Mouse (Mus musculus) stomach, embryonic 15.5 days (tissue): Measurements from ENCODE around the gene Gm5150. TPM values are rescaled to one million over a fixed set of nuclear protein-coding genes. Genes with fewer than 3 reads are reported as not detected.
A peak's percentile ranks its signal among the peaks of the same experiment; 100 is the strongest.
"Not testable (repeated sequence)": the region's sequence is repeated elsewhere in the genome, so short reads cannot be mapped to it uniquely, and the experiment has no call there.

ENCODE experiments used
- ATAC-seq: fragments of 200-750 bp; cut with Nextera tagmentation; 2 replicates; pipeline ENCODE4 v1.8.0; 2017; ENCODE audit warnings: low read depth, moderate number of reproducible peaks, moderate TSS enrichment; ENCODE audit not compliant: insufficient read depth, low FRiP score
- H3K27ac ChIP-seq: fragments of 300-500 bp; sonication (generic); 2 replicates; pipeline ENCODE4 v1.5.1; 2015; ENCODE audit warnings: mild to moderate bottlenecking, inconsistent platforms
- H3K27me3 ChIP-seq: fragments of 300-500 bp; sonication (generic); replicated peaks from 2 replicates; pipeline ENCODE4 v1.6.1; 2015; ENCODE audit warnings: inconsistent platforms
- H3K36me3 ChIP-seq: fragments of 300-500 bp; sonication (generic); 2 replicates; pipeline ENCODE4 v1.6.1; 2015; ENCODE audit warnings: inconsistent platforms
- H3K4me1 ChIP-seq: fragments of 300-500 bp; sonication (generic); 2 replicates; pipeline ENCODE4 v1.6.1; 2015; ENCODE audit warnings: inconsistent platforms
- H3K4me2 ChIP-seq: fragments of 300-500 bp; sonication (generic); 2 replicates; pipeline ENCODE4 v1.6.1; 2015; ENCODE audit warnings: mild to moderate bottlenecking, inconsistent platforms
- H3K4me3 ChIP-seq: fragments of 300-500 bp; sonication (generic); replicated peaks from 2 replicates; pipeline ENCODE4 v1.5.1; 2015; ENCODE audit warnings: inconsistent platforms
- H3K9ac ChIP-seq: fragments of 300-500 bp; sonication (generic); 2 replicates; pipeline ENCODE4 v1.6.1; 2015; ENCODE audit warnings: inconsistent platforms
- H3K9me3 ChIP-seq: fragments of 300-500 bp; sonication (generic); 2 replicates; pipeline ENCODE4 v1.6.1; 2016; ENCODE audit warnings: inconsistent platforms
- WGBS: fragments of 180-500 bp; shearing (Covaris S2); methylation state at CpG from one replicate; pipeline ENCODE4 v1.1.7; 2015; 5-methylcytosine and 5-hydroxymethylcytosine counted together
- polyA plus RNA-seq: library from polyadenylated mRNA; unstranded; fragments of >200 nt; fragmentation: Nextera tagmentation; extraction: Ambion mirVana; gene quantifications from 2 replicates; pipeline ENCODE4 v1.2.1, GENCODE M21; 2015

Gm5150 gene
- 0.24 and 0.36 TPM in 2 replicates for polyA plus RNA-seq

GRCm38 (mm10) chr3:16006215-16006614, at the start of gene Gm5150:
Gene Gm5150 (minus strand): TSS chr3:16006437.
- H3K9ac ChIP-seq = no peak within 1 kb of the TSS
- H3K36me3 ChIP-seq = no peaks in the 10 kb centered on the region
- no peaks in the 10 kb centered on the region for H3K9me3 ChIP-seq
- H3K4me3 ChIP-seq = no peak within 1 kb of the TSS
- no peaks in the 10 kb centered on the region for H3K4me1 ChIP-seq
- H3K4me2 ChIP-seq = no peak within 1 kb of the TSS
- ATAC-seq = no peak
- 83% methylated on average over 2 of the region's 2 CpGs for WGBS
- H3K27me3 ChIP-seq = no peaks in the 10 kb centered on the region
- H3K27ac ChIP-seq = no peak within 1 kb of the TSS

GRCm38 (mm10) chr3:16051736-16052135, 45.5 kb upstream of the Gm5150 start:
- 77% methylated on average over 20 of the region's 20 CpGs for WGBS
- not testable (repeated sequence) for H3K9me3 ChIP-seq, H3K27me3 ChIP-seq, H3K27ac ChIP-seq, ATAC-seq, H3K4me3 ChIP-seq, H3K4me1 ChIP-seq, H3K36me3 ChIP-seq, H3K9ac ChIP-seq, H3K4me2 ChIP-seq

GRCm38 (mm10) chr3:16047288-16047687, 41.1 kb upstream of the Gm5150 start:
- H3K27ac ChIP-seq = no peak overlapping the region
- no peaks in the 10 kb centered on the region for H3K36me3 ChIP-seq
- no peaks in the 10 kb centered on the region for H3K9me3 ChIP-seq
- no peak overlapping the region for H3K9ac ChIP-seq
- H3K4me3 ChIP-seq = no peak overlapping the region
- no peaks in the 10 kb centered on the region for H3K4me1 ChIP-seq
- H3K4me2 ChIP-seq = no peak overlapping the region
- no peak for ATAC-seq
- H3K27me3 ChIP-seq = no peaks in the 10 kb centered on the region
- WGBS = 54% methylated on average over 4 of the region's 4 CpGs

GRCm38 (mm10) chr3:16043315-16043714, 37.1 kb upstream of the Gm5150 start:
- no peak for ATAC-seq

GRCm38 (mm10) chr3:16024988-16025387, 18.8 kb upstream of the Gm5150 start:
- not testable (repeated sequence) for H3K9ac ChIP-seq, ATAC-seq, H3K27me3 ChIP-seq, H3K27ac ChIP-seq, H3K4me1 ChIP-seq, H3K36me3 ChIP-seq, H3K4me3 ChIP-seq, H3K9me3 ChIP-seq
- WGBS = 2% methylated on average over 6 of the region's 6 CpGs
- peak overlapping the region; percentile 23; the same call in 1 of the 2 replicates for H3K4me2 ChIP-seq

More at GRCm38 (mm10) chr3:16043315-16043714, 37.1 kb upstream of the Gm5150 start:
- Histone ChIP-seq H3K27ac (no peak overlapping the region), H3K4me2 (no peak overlapping the region), H3K36me3 (no peaks in the 10 kb centered on the region), H3K27me3 (no peaks in the 10 kb centered on the region), H3K9me3 (no peaks in the 10 kb centered on the region), H3K4me3 (no peak overlapping the region), H3K9ac (no peak overlapping the region), H3K4me1 (no peaks in the 10 kb centered on the region)
- WGBS = 0% methylated on average over 1 of the region's 1 CpGs

- Histone ChIP-seq H3K36me3 (no peaks in the 10 kb centered on the region), H3K9me3 (no peaks in the 10 kb centered on the region), H3K4me3 (no peak overlapping the region), H3K4me2 (no peak overlapping the region), H3K27me3 (no peaks in the 10 kb centered on the region), H3K9ac (no peak overlapping the region), H3K4me1 (no peaks in the 10 kb centered on the region), H3K27ac (no peak overlapping the region)
- 66% methylated on average over 1 of the region's 1 CpGs for WGBS
- ATAC-seq = no peak
Observed at GRCm38 (mm10) chr3:16022214-16022613, 16.0 kb upstream of the Gm5150 start.

DNA sequence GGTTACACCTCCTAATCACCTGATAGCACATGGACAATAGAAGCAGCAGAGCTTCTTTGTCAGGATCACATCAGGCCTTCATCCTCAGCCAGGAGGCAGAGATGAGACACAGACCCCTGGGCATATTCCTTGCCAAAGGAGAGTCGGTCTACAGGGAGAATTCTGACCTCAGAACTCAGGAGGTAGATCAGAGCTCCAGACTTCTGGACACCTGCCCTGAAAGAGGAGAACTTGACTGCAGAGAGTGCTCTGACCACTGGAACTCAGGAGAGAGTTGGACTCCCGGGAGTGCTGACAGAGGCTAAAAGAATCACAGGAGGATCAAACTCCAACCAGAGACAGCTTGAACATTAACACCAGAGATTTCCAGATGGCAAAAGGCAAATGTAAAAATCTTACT, 8.2 kb upstream of the Gm5150 start:
- not testable (repeated sequence) for H3K9ac ChIP-seq, H3K36me3 ChIP-seq, H3K4me1 ChIP-seq, H3K27me3 ChIP-seq, H3K27ac ChIP-seq, H3K4me2 ChIP-seq, H3K9me3 ChIP-seq, ATAC-seq, H3K4me3 ChIP-seq
- WGBS = 87% methylated on average over 2 of the region's 2 CpGs

DNA sequence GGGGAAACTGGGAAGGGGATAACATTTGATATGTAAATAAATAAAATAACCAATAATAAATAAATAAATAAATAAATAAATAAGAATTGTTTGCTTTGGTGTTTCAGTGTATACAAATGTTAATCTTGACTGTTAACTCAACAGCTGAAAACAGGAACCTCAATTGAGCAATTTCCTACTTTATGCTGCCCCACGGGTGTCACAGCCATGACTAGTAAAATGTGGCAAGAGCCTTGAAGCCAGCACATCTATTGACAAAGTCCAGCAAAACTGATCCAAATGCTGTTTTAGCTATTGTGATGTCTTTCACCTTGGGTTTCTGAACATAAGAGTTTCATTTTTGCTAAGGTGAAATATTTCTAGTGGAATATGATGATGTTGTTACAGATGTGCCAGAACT, 1.6 kb upstream of the Gm5150 start:
- no peaks in the 10 kb centered on the region for H3K9me3 ChIP-seq
- H3K4me2 ChIP-seq = no peak overlapping the region

DNA sequence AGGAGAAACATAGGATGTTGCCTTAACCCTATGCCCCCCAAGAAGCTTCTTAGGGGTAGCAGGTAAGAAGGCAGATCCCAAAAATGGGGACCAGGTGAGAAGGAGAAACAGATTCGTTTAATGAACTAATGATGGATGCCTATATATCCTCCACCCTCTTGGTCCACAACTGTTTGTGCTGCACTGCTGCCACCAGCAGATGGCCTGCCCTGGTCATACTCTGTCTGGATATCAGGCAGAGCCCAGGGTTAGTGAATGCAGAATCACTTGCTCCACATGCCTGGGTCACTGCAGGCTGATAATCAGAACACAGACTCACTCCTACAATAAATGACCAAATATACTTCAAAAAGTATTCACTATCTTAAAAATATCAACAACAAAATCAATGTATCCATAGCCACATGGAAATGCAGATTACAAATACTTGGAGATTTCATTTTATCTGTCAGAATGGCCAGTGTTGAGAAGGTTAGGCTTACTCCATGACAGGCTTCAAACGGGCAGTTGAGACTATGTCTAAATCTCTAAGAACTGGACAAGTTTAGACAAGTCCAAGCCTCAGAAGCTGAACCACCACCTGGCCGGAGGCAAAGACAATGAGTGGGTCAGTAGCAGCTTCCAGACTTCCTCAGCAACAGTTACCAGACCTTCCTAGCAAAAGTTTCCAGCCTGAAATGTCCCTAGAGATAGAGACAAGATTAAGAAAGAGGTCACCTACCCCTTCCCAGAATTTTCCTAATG, 2.2 kb downstream of the Gm5150 start:
- Histone ChIP-seq H3K4me1 (no peaks in the 10 kb centered on the region), H3K36me3 (no peaks in the 10 kb centered on the region), H3K4me3 (no peak overlapping the region), H3K9me3 (no peaks in the 10 kb centered on the region), H3K9ac (no peak overlapping the region), H3K4me2 (no peak overlapping the region), H3K27me3 (no peaks in the 10 kb centered on the region), H3K27ac (no peak overlapping the region)
- ATAC-seq = no peak
- 83% methylated on average over 3 of the region's 3 CpGs for WGBS

More for the DNA sequence above, 1.6 kb upstream of the Gm5150 start:
- 81% methylated on average over 1 of the region's 1 CpGs for WGBS
- H3K4me1 ChIP-seq = no peaks in the 10 kb centered on the region
- no peak overlapping the region for H3K4me3 ChIP-seq
- no peak overlapping the region for H3K9ac ChIP-seq
- ATAC-seq = no peak
- H3K27me3 ChIP-seq = no peaks in the 10 kb centered on the region
- no peak overlapping the region for H3K27ac ChIP-seq
- H3K36me3 ChIP-seq = no peaks in the 10 kb centered on the region

GRCm38 (mm10) chr3:15999479-15999878, 6.8 kb downstream of the Gm5150 start:
- not testable (repeated sequence) for H3K9ac ChIP-seq, H3K36me3 ChIP-seq, H3K27ac ChIP-seq, H3K4me3 ChIP-seq, ATAC-seq, H3K4me1 ChIP-seq, H3K4me2 ChIP-seq, H3K27me3 ChIP-seq, H3K9me3 ChIP-seq
- 86% methylated on average over 3 of the region's 3 CpGs for WGBS

DNA sequence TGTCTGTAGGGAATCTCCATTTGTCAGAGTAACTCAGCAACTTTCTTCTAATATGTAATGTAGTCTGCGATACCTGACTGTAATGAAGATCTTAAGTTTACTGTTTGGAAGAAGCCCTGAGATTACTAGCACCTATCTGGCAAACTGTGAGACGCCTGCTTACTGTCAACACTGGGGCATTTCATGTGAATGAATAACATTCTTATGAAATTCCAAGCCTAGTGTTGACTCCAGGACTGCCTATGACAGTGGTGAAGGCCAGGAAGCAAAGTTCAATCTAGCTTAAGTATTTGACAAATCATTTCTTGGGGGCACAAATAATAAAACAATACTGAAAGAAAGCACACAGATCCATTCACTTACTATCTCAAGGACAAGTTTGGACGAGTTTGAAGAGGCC, 24.0 kb downstream of the Gm5150 start:
- H3K4me1 ChIP-seq = no peaks in the 10 kb centered on the region
- WGBS = 65% methylated on average over 3 of the region's 3 CpGs
- no peaks in the 10 kb centered on the region for H3K27me3 ChIP-seq
- H3K9me3 ChIP-seq = no peaks in the 10 kb centered on the region
- no peak overlapping the region for H3K4me3 ChIP-seq
- ATAC-seq = no peak
- no peak overlapping the region for H3K4me2 ChIP-seq
- H3K36me3 ChIP-seq = no peaks in the 10 kb centered on the region
- no peak overlapping the region for H3K27ac ChIP-seq
- no peak overlapping the region for H3K9ac ChIP-seq

- H3K4me2 ChIP-seq = no peak overlapping the region
- no peak for ATAC-seq
- no peak overlapping the region for H3K4me3 ChIP-seq
Observed at GRCm38 (mm10) chr3:15956921-15957320, 49.3 kb downstream of the Gm5150 start.

More at GRCm38 (mm10) chr3:15956921-15957320, 49.3 kb downstream of the Gm5150 start:
- no peaks in the 10 kb centered on the region for H3K27me3 ChIP-seq
- no peak overlapping the region for H3K9ac ChIP-seq
- H3K27ac ChIP-seq = no peak overlapping the region
- H3K36me3 ChIP-seq = no peaks in the 10 kb centered on the region
- H3K9me3 ChIP-seq = no peaks in the 10 kb centered on the region
- no peaks in the 10 kb centered on the region for H3K4me1 ChIP-seq
